Mouse (Mus musculus): ENCODE data around the gene Ptpn21.
A peak's percentile ranks its signal among the peaks of the same experiment; 100 is the strongest.

The Ptpn21 gene

DNA sequence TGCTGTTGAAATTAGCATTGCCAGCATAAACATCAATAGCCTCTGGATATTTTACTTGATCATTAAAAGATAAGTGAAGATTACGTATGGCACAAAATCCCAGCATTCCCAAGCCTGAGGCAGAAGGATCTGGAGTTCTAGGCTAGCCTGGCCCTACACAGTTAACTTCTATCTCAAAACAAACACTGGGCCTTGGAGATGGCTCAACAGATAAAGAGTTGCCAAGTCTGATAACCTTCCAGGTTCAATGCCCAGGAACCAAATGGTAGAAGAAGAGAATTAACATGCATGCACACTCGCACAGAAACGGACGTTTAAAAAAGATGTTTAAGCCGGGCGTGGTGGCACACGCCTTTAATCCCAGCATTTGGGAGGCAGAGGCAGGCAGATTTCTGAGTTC, 13.0 kb downstream of the Ptpn21 start:
- DNase-seq (ENCODE audit: low spot score): no peak

DNA sequence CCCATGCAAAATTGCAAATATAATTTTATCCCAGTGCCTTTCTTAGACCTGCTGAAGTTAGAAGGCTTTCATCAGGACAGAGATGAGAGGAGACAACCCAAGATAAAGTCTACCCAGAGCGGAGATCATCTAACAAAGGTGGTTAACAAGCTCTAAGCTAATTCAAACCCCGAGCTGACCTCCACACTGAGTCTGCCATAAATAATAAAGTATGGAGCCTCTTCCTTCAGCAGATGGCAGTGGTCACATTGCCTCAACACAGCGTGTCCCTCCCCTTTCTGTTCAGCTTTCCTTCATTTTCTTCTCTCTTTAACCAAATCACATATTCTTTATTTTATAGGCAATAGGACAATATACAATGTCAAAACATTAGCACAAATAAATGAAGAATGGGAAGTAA, 16.2 kb downstream of the Ptpn21 start:
- no peak for DNase-seq (ENCODE audit: low spot score)

DNA sequence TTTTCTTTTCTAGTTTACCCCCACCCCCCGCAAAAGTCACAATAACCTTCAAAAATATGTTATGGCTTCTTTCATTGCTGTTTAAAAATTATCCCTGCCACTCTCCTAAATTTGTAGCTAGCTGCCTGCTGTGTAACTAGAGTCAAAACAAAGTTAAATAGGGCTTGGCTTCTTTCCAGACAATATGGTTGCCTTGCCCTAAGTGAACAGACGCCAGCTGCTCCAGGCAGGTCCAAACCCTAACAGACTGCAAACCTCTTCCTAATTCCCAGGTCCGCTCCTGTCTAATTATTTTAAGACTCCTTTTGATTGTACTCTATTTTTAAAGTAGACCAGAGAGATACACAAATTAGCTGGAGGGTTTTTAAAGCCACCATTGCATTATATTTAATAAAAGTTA, 16.6 kb downstream of the Ptpn21 start:
- DNase-seq (ENCODE audit: low spot score): no peak

DNA sequence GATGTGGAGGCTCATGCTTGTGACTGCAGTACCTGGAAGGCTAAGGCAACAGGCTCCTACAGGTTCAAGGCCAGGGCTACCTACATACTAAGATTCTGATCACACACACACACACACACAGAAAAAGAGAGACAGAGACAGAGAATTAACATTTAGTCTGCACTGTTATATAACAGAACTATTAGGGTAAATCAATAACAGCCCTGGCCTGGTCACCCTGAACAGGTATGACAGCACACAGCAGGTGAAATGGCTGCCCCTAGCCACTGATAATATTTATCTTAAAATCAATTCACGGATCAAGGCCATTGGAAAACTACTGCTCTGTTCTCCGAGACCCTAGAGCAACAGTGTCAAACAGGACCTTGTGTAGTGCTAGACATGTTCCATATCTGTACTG, 21.1 kb downstream of the Ptpn21 start:
- no peak for DNase-seq (ENCODE audit: low spot score)

DNA sequence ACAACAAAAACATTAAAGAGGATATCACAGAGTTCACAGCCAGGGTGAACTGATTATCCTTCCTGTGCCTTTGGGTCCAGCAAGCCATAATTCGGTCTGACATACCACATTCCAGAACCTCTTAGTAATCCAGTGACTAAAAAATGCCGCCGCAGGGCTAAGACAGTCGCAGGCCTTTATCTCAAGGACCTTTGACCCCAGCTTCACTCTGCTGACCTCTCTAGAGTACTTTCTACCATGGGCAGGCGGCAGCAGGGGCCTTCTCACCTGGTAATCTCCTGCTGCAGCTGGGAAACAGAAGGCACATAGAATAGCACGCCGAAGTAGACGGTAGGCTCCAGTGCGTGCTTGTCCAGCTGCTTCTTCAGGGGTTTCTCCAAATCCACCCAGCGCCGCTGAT, 22.4 kb downstream of the Ptpn21 start:
- no peak for DNase-seq (ENCODE audit: low spot score)

DNA sequence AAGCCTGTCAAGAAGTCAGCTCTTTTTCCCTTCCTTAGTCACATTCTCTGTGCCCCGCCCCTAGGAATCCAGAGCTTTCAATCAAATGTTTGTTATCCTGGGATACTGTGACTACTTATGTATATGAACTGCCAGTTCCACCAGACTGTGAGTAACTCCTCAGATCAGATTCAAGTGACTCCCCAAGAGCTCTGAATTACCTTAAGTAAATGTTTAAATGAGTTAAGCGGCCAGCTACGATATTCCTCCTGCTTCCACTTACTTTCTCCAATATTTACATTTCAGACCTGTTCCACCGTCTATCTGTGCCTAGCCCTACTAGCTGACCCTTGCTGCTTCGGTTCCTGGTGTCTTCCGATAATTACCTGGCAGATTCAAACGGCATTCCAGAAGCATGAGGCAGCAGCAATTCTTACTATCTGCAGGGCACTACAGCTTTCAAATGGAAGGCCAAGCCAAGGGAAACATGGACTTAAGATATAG, 23.5 kb downstream of the Ptpn21 start:
- DNase-seq (ENCODE audit: low spot score): no peak

DNA sequence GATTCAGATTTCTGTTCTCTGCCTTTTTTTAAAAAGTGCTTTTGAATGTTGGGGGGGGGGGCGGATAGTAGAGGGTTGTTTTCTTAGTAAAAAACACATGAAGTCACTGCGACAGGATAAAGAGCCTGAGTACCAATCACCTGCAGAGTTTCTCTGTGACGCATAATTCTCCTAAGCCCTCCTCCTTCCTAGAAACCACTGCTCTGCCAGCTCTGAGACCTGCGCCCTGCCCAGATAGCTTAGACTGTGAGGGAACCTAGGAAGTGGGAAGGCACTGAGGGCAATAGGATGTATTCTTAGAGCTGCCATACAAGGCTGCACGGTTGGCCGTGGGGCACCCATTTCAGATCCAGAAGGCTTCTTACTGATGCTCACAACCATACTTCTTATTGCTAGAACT, 24.4 kb downstream of the Ptpn21 start:
- DNase-seq (ENCODE audit: low spot score): no peak

DNA sequence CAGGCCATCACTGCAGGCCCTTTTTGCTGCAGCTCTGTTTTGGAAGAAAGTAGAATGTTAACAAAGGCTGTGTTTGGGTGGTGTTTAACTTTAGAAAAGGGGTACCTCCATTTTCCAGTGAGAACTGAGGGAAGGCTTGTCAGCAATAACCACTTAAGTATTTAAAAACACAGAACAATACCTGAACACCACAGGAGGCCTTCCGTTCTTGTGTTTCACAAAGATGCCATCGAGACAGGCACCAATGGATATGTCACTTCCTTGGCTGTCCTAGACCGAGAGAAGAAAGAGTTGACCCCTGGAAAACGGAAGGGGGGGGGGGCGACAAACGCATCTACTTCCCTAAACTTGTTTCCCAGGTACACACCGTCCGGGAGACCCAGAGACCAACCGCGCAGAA, 33.2 kb downstream of the Ptpn21 start:
- no peak for DNase-seq (ENCODE audit: low spot score)

DNA sequence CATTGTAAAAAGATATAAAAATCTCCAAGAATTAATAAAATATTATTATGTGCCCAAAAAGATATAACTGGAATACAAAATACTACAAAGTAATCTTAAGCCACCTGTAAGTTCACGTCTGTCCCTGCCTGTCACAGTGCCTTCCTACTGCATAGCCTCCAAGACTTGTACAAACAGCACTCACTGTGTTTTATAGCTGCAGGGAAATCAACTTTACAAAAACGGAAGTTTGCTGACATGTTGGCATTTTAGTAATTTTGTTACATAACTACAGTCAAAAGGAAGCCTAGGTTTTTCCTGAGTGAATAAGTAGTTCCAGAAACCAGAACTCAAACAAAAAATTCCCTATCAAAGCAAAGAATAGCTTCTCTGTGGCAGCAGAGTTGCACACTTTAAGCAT, 33.7 kb downstream of the Ptpn21 start:
- no peak for DNase-seq (ENCODE audit: low spot score)

DNA sequence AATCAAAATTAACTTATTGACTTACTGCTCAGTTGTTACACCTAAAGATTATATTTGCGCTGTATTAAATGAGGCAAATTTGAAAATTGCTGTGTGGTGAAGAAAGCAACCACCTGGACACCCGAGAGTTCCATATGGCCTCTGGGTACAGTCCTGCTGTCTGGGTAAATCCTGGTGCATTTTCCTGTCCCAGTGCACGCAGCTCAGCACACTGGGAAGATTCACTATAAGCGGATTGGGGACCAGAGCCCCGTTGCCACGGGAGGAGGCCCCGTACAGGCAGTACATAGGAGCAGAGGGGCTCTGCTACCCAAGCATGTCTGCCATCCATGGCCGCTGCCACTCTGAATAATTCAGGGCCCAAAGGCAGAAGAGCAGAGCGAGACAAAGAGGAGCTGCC, 35.6 kb downstream of the Ptpn21 start:
- no peak for DNase-seq (ENCODE audit: low spot score)

DNA sequence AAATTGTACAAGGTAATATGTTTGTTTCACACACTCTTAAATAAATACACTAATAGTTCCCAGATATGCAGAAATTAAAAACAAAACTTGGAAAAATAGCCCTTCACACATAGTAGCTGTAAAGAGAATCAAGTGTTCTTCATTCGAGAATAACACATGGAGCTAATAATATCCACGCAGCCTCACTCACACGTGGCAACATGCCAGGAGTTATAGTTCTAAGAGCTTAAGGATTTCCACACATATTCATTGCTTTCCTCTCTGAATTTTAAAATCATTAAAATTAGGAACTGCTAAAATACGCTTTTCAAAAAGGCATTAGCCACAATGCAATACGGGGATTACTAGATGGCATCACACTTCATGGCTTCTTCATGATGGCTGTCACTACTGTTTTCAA, 40.0 kb downstream of the Ptpn21 start:
- DNase-seq (ENCODE audit: low spot score): no peak

DNA sequence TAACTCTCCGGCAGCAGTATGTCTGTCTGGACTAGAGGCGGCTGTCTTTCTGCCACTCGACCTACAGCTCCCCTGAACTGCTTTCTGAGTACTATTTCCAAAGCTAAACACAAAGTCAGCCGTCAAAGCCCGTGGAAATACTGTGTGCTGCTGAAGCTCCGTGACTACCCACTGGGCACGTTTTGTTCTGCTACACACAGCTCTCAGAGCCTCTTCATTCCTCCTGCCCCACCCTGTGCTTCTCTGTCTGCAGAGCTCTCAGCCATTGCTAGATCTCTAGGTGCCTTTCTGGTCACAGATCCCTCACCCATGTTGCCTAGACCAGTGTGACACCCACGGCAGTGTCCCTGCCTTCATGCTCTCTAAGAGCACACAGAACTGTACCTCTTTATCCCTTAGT, 47.0 kb downstream of the Ptpn21 start:
- DNase-seq (ENCODE audit: low spot score): no peak

DNA sequence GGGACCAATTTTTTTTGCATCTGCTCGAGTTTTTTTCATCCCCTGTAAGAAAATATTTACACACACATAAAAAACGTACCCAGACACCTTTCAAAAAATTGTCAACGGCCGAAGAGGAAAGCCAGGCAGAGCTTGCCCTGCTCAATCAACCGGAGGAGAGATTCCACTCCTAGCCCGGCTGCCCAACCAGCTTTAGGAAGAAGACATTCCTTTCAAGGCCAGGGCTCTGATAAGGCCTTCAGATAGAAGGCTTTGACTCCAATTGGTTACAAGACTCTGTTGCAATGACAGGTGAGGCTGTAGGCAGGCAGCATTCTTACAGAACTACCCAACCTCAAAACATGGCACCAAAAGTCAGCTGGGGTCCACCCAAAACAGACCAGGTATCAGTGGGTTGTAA, 53.6 kb downstream of the Ptpn21 start:
- DNase-seq (ENCODE audit: low spot score): no peak

DNA sequence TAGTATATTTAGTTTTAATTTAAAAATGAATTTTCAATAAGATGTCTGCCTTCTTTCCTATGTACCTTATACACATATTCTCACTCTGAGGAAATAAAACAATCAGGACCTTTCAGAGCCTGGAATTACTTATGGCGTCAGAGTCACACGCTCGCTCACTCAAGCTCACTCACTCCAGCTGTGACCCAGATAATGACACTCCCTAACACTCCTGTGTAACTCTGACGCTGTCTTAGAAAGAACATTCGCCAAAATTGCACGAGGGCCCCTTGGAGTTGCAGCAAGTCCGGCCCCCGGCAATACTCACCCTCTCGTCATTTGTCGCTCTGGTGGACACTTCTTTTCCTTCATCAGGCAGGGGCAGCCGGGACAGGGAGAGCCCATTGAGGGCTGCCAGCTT, 54.0 kb downstream of the Ptpn21 start:
- no peak for DNase-seq (ENCODE audit: low spot score)

DNA sequence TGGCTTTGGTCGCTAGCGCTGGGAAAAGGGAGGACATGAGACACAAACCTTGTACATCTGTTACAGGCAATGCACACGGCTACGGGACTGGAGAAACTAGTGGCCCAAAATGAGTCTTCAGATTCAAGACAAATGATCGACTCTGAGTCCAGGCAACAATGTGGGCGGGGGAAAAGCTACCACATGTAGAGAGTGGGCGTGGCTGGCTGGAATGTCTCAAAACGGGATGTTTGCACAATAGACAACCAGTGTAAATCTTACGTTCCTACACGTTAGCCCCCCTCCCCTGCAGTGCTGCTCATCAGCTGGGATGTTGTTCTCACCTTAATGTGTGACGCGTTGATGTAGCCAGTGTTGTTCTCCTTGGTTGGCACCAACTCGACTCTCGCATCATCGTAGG, 55.0 kb downstream of the Ptpn21 start:
- no peak for DNase-seq (ENCODE audit: low spot score)

DNA sequence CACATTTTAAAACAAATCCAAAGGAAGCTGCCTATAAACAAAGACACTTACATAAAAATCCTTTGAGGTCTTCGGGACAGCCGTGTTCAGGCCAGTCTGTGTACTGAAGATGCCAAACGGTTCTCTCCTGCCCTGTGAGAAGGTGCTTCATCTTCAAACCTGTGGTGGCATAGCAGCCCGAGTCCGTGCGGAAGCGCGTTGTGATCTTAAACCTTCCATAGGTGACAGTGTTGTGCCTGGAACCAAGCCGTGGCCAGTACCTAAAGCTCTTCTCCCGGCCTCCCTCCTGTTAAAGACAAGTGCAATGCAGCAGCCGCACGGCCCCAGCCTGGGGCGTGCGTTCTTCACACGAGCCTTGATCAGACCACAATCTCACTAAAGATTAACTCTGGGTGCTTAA, 57.3 kb downstream of the Ptpn21 start:
- no peak for DNase-seq (ENCODE audit: low spot score)

DNA sequence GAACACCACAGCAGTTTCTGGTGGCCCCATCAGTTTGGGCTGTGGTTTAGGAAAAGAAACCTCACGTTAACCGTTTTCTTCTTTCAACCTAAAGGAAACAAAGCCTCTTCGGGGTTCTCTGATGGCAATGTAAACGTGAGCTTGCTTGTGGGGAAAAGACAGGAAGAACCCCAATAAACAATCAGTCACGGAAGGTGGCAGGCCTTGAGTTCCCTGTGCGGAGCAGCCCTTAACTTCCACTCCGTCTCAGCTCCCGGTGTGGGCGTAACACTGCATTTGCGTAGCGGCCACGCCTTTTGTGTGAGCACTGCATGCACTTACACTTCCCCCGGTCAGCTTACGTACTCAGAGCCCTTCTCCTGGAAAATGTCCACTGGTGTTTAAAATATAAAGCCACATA, 59.9 kb downstream of the Ptpn21 start:
- DNase-seq (ENCODE audit: low spot score): peak; percentile 11

DNA sequence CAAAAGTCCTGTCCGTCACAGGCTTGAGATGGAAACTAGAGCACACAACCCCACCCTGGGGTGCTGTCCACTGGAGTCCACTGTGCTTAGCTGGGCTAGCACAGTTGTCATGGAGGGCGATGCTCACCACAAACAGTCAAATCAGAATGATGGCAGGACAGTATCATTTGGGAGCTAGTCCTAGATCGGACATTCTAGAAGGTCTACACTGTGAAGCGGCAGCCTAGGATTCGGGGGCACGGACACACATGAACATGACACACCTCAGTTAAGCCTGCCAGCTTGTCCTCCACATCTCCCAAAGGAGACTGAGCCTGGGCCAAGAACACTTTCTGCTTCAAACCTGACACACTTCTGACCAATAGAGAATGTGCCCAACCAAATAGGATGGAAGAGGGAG, 60.3 kb downstream of the Ptpn21 start:
- DNase-seq (ENCODE audit: low spot score): no peak

DNA sequence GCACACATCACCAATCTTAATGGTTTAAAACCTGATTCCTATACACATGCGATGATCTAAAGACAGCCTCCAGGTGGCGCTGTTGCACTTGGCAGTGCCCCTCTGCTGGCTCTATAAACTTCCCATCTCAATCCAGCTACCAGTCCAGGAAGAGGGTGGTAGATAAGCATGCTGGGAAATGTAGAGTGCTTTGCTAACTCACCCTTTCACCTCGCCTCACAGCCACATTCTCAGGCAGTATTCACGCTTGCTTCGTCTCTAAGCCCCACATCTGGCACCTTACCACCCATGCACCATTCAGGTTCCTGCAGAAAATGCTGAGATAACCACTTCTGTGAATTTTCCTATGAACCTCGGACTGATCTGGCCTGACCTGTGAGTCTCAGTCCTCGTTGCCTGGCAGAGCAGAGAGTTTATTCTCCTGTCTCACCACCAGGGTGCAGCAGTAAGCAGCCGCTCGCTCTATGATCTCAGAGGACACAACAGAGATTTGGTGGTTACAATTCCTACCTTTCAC, 62.5 kb downstream of the Ptpn21 start:
- peak; percentile 63 for DNase-seq (ENCODE audit: low spot score)

DNA sequence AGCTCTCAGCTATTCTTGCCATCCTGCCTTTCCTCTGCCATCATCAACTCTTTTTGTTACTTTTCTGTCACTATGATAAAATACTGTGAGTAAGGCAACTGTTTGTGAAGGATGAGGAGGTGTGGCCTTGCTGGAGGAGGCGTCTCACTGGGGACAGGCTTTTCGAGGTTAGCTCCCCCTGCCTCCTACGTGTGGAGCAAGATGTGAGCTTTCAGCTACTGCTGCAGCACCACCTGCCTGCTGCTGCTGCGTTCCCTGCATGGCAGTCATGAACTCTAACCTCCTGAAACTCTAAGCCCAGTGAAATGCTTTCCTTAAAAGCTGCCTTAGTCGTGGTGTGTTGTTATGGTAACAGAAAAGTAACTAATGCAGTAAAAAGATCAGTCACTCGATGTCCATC, 63.3 kb downstream of the Ptpn21 start:
- DNase-seq (ENCODE audit: low spot score): no peak

DNA sequence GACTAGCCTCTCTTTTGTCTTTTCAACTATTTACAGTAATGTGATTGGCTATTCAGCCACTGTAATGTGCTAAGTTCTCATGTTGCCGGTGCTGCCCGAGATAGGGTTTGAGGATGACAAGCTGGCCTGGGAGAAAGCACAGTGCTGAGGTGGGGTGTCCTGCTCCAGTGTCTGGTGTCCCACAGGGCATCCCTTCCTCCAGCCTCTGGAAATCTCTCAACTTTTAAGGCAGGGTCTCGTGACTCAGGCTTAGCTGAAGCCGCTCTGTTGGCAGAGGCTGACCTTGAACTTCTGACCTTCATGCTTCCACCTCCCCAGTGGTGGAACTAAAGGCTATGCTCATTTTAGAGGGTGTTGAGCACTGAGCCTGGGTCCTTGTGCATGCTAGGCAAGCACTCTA, 66.8 kb downstream of the Ptpn21 start:
- no peak for DNase-seq (ENCODE audit: low spot score)

DNA sequence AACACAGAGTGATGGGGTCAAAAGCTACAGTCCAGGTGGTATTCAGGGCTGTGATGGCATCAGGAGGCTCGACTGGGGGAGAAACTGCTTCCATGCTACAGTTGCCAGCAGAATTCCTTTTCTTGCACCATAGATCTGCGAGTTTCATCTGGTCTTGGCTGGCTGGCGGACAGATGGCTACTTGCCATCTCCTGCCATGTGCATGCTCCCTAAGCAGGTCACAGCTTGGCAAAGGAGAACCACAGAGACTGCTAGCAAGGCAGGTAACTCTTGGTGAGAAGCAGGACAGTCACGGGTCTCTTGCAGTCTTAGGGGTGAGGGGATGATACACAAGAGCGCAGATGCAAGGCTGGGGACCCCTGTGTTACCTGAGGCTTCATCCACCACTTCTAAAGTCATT, 67.3 kb downstream of the Ptpn21 start:
- DNase-seq (ENCODE audit: low spot score): no peak

DNA sequence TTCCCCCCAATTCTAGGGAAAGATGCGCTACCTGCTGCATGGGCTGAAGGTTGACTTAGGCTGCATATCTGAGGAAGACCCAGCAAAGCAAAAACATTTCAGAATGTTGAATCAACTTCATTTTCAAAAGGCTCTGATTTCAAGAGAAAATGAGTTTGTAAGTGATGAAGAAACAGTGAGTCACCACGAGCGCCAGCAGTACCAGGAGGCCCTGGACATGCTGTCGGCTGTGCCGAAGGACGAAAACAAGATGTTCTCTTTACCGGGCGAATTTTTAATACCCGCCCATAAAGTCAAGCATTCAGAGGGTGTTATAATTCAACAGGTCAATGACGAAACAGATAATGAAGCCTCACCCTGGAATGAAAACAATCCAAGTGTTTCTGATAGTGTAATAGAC, 68.1 kb downstream of the Ptpn21 start:
- DNase-seq (ENCODE audit: low spot score): no peak

DNA sequence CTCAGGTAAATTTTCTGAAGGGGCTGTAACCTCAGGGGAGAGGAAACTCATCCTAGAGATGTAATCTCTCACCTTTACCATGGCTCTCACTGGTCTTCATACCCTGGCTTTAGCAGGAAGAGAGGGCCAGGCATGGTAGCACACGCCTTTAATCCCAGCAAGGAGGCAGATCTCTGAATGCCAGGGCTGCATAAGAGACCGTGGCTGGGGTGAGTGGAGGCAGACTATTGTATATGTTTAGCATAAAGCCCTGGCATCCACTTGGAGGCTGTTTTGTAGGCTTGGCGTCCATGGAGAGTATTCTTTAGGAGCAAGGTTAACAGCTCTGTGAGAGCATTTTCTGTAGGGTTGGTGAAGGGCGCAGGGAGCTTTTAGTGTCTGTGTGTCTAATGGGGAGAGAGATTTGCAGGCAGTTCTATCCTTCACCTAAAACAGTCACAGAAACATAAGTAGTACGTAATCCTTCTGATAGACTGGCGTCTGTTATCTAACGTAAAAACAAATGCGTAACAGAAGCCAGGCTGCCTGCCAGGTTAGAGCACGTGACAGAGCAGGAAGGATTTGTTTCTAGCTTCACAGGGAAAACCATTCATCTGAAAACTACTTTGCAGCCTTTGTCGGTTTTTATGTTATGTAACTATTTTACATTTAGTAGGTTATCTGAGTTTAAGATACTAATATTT, 68.9 kb downstream of the Ptpn21 start:
- DNase-seq (ENCODE audit: low spot score): no peak

Measured in c-Kit-positive CD71-positive TER-119-positive erythroid progenitor cells, embryonic 14.5 days (primary cell).